Mouse (Mus musculus) midbrain, postnatal 0 days (tissue): ENCODE data around the gene Rnase9. TPM values are rescaled to one million over a fixed set of nuclear protein-coding genes. Genes with fewer than 3 reads are reported as not detected.

Source experiments
- ATAC-seq: fragments of 200-750 bp; cut with Nextera tagmentation; 2 replicates; pipeline ENCODE4 v1.8.0; 2017; ENCODE audit warnings: moderate number of reproducible peaks, mild to moderate bottlenecking, moderate TSS enrichment, moderate library complexity; ENCODE audit not compliant: low FRiP score
- DNase-seq: peaks from one replicate; pipeline ENCODE4 v3.0.0-alpha.2; 2015; ENCODE audit warnings: low spot score
- H3K27ac ChIP-seq: fragments of 300-500 bp; sonication (generic); 2 replicates; pipeline ENCODE4 v1.5.1; 2014; ENCODE audit warnings: low read depth, mild to moderate bottlenecking, low read length, mixed read lengths
- H3K27me3 ChIP-seq: fragments of 300-500 bp; sonication (generic); 2 replicates; pipeline ENCODE4 v1.6.1; 2014; ENCODE audit warnings: low read length, control low read depth, mixed read lengths; ENCODE audit not compliant: insufficient read depth
- H3K36me3 ChIP-seq: fragments of 300-500 bp; sonication (generic); 2 replicates; pipeline ENCODE4 v1.6.1; 2014; ENCODE audit warnings: low read length, control low read depth, mixed read lengths; ENCODE audit not compliant: insufficient read depth
- H3K4me1 ChIP-seq: fragments of 300-500 bp; sonication (generic); 2 replicates; pipeline ENCODE4 v1.6.1; 2014; ENCODE audit warnings: mild to moderate bottlenecking, control low read depth, antibody characterized with exemption, low read length, mixed read lengths; ENCODE audit not compliant: insufficient read depth
- H3K4me2 ChIP-seq: fragments of 300-500 bp; sonication (generic); 2 replicates; pipeline ENCODE4 v1.6.1; 2014; ENCODE audit warnings: low read depth, mild to moderate bottlenecking, low read length, mixed read lengths; ENCODE audit not compliant: poor library complexity, severe bottlenecking
- H3K4me3 ChIP-seq: fragments of 300-500 bp; sonication (generic); 2 replicates; pipeline ENCODE4 v1.5.1; 2014; ENCODE audit warnings: low read depth, mild to moderate bottlenecking, low read length, moderate library complexity
- H3K9ac ChIP-seq: fragments of 300-500 bp; sonication (generic); replicated peaks from 2 replicates; pipeline ENCODE4 v1.6.1; 2014; ENCODE audit warnings: mild to moderate bottlenecking, low read length, moderate library complexity, mixed read lengths; ENCODE audit not compliant: poor library complexity, severe bottlenecking
- H3K9me3 ChIP-seq: fragments of 300-500 bp; sonication (generic); 2 replicates; pipeline ENCODE4 v1.6.1; 2016; ENCODE audit warnings: low read length, control low read depth
- CTCF ChIP-seq: IDR thresholded peaks from 2 replicates; pipeline ENCODE4 v1.5.1; 2016; ENCODE audit warnings: antibody characterized with exemption, mild to moderate bottlenecking
- WGBS: fragments of 180-500 bp; shearing (Covaris S2); extraction: QIAGEN DNeasy Blood & Tissue Kit; methylation state at CpG from one replicate; pipeline ENCODE4 v1.1.7; 2014; 5-methylcytosine and 5-hydroxymethylcytosine counted together
- polyA plus RNA-seq: library from polyadenylated mRNA; unstranded; fragments of >200 nt; fragmentation: Nextera tagmentation; extraction: Ambion mirVana; gene quantifications from 2 replicates; pipeline ENCODE4 v1.2.1, GENCODE M21; 2015
- total RNA-seq: library from RNA; depleted of rRNA; stranded (reverse); fragments of >200 nt; gene quantifications from 2 replicates; pipeline ENCODE4 v1.2.3, GENCODE M21; 2014

The Rnase9 gene
- total and polyA plus RNA-seq, 2 experiments from 2014 or later, result not detected

GRCm38 (mm10) chr14:51079180-51079579 is 37.5 kb upstream of the Rnase9 start:
- WGBS, result 82% methylated on average over 1 of the region's 1 CpGs

GRCm38 (mm10) chr14:51074335-51074734 is 32.7 kb upstream of the Rnase9 start, which contains the start of gene Olfr750:
Olfr750 (minus strand) TSS chr14:51074435.
- H3K4me1 ChIP-seq, result no peaks in the 10 kb centered on the region
- H3K9me3 ChIP-seq, result no peaks in the 10 kb centered on the region
- no peak within 1 kb of the TSS for H3K4me3 ChIP-seq
- H3K36me3 ChIP-seq, result no peaks in the 10 kb centered on the region
- DNase-seq, result no peak
- H3K27ac ChIP-seq, result no peak within 1 kb of the TSS
- ATAC-seq, result no peak
- H3K9ac ChIP-seq, result no peak within 1 kb of the TSS
- no peak for TF ChIP-seq CTCF
- 91% methylated on average over 3 of the region's 3 CpGs for WGBS
- H3K4me2 ChIP-seq, result no peak within 1 kb of the TSS
- H3K27me3 ChIP-seq, result no peaks in the 10 kb centered on the region

More at GRCm38 (mm10) chr14:51079180-51079579, 37.5 kb upstream of the Rnase9 start:
- no peaks in the 10 kb centered on the region for H3K9me3 ChIP-seq
- H3K27me3 ChIP-seq, result no peaks in the 10 kb centered on the region
- H3K36me3 ChIP-seq, result no peaks in the 10 kb centered on the region
- H3K27ac ChIP-seq, result no peak overlapping the region
- DNase-seq (no peak), ATAC-seq (no peak)
- no peak overlapping the region for H3K9ac ChIP-seq
- peaks cover 5% of the 10 kb centered on the region; the same call in 1 of the 2 replicates for H3K4me1 ChIP-seq
- no peak overlapping the region for H3K4me3 ChIP-seq
- no peak overlapping the region for H3K4me2 ChIP-seq
- TF ChIP-seq CTCF, result no peak

- ATAC-seq, result no peak
- Histone ChIP-seq H3K9ac (no peak overlapping the region), H3K9me3 (no peaks in the 10 kb centered on the region), H3K27me3 (no peaks in the 10 kb centered on the region), H3K27ac (no peak overlapping the region), H3K4me1 (peaks cover 5% of the 10 kb centered on the region; the same call in 1 of the 2 replicates), H3K4me2 (no peak overlapping the region), H3K4me3 (no peak overlapping the region), H3K36me3 (no peaks in the 10 kb centered on the region)
- peak; percentile 27 for DNase-seq
- 86% methylated on average over 2 of the region's 2 CpGs for WGBS
- TF ChIP-seq CTCF, result 0 out of 2 replicates have a peak, but pooled peaks have one; percentile 23
Measured at GRCm38 (mm10) chr14:51069617-51070016, 27.9 kb upstream of the Rnase9 start.

- no peaks in the 10 kb centered on the region for H3K27me3 ChIP-seq
- 96% methylated on average over 5 of the region's 5 CpGs for WGBS
- H3K9ac ChIP-seq, result no peak overlapping the region
- no peaks in the 10 kb centered on the region for H3K9me3 ChIP-seq
- no peak overlapping the region for H3K4me3 ChIP-seq
- ATAC-seq (no peak), DNase-seq (no peak)
- no peak overlapping the region for H3K4me2 ChIP-seq
- H3K27ac ChIP-seq, result no peak overlapping the region
- H3K4me1 ChIP-seq, result peaks cover 5% of the 10 kb centered on the region; the same call in 1 of the 2 replicates
- H3K36me3 ChIP-seq, result no peaks in the 10 kb centered on the region
- TF ChIP-seq CTCF, result no peak
Measured at GRCm38 (mm10) chr14:51068956-51069355, 27.3 kb upstream of the Rnase9 start.

GRCm38 (mm10) chr14:51060761-51061160 is 19.1 kb upstream of the Rnase9 start:
- no peak for TF ChIP-seq CTCF
- no peak overlapping the region for H3K4me2 ChIP-seq
- H3K4me3 ChIP-seq, result no peak overlapping the region
- ATAC-seq (no peak), DNase-seq (no peak)
- H3K9me3 ChIP-seq, result no peaks in the 10 kb centered on the region
- H3K27ac ChIP-seq, result no peak overlapping the region
- 91% methylated on average over 5 of the region's 5 CpGs for WGBS
- no peaks in the 10 kb centered on the region for H3K4me1 ChIP-seq
- H3K36me3 ChIP-seq, result no peaks in the 10 kb centered on the region
- no peak overlapping the region for H3K9ac ChIP-seq
- no peaks in the 10 kb centered on the region for H3K27me3 ChIP-seq

GRCm38 (mm10) chr14:51057401-51057831 is 15.7 kb upstream of the Rnase9 start, which contains the start of gene Rnase12:
Rnase12 (minus strand) TSS chr14:51057661.
- Histone ChIP-seq H3K27ac (no peak within 1 kb of the TSS), H3K9ac (no peak within 1 kb of the TSS), H3K9me3 (no peaks in the 10 kb centered on the region), H3K4me3 (no peak within 1 kb of the TSS), H3K4me1 (no peaks in the 10 kb centered on the region), H3K36me3 (no peaks in the 10 kb centered on the region), H3K4me2 (no peak within 1 kb of the TSS), H3K27me3 (no peaks in the 10 kb centered on the region)
- no peak for TF ChIP-seq CTCF
- ATAC-seq, result no peak
- 72% methylated on average over 9 of the region's 9 CpGs for WGBS
- no peak for DNase-seq
